Mouse (Mus musculus) ES-E14 (cell line): ENCODE measurements at regions not wholly inside any gene's neighbourhood (a gene's known extent, or its start where the extent isn't known, plus 50 kb on each side); places are given as distances from the start of the nearest gene placed in this dataset.

Experiments
- CHD2 ChIP-seq: IDR thresholded peaks from 2 replicates; pipeline ENCODE4 v1.6.1; 2014; ENCODE audit warnings: mild to moderate bottlenecking, low read depth, low read length, inconsistent platforms
- HCFC1 ChIP-seq: IDR thresholded peaks from 2 replicates; pipeline ENCODE4 v1.6.1; 2012; ENCODE audit warnings: low read length, inconsistent platforms, borderline replicate concordance; ENCODE audit not compliant: insufficient read depth

- TF ChIP-seq CHD2 (no peak), HCFC1 (no peak)
Observed at GRCm38 (mm10) chr15:87173096-87173495, 371.0 kb upstream of the Fam19a5 start.
